Mouse (Mus musculus): ENCODE measurements around the gene Dlx5. TPM values are rescaled to one million over a fixed set of nuclear protein-coding genes. Genes with fewer than 3 reads are reported as not detected.

Dlx5 gene
- polyA plus RNA-seq, 1 experiment from 2014 or later: 0.34 TPM

DNA sequence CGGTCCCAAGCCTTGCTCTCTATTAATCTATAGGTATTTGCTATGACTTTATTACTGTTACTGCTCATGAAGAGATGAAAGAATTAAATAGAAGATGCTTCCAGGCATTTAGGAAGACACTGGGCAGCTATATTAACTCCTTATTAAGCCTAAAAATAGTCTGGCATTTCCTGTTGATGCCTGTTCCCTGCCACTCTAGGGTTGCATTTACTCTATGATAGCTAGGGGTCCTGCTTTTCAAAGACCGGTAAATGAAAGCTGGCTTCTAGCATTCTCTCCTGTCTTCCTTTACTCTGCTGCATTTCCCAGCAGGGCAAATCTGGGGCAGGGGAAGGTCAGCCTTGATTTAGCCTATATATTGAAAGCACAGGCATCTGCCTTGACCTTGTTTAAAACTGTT lies 24.1 kb downstream of the Dlx5 start:
- 16% methylated on average over 2 of the region's 2 CpGs for WGBS
- Histone ChIP-seq H3K9ac (ENCODE audit: low read depth, low read length) (no peak overlapping the region), H3K36me3 (ENCODE audit: control insufficient read depth, insufficient read depth, low read length) (no peaks in the 10 kb centered on the region), H3K27me3 (ENCODE audit: control insufficient read depth, insufficient read depth, low read length) (peaks cover 97% of the 10 kb centered on the region), H3K9me3 (ENCODE audit: control insufficient read depth, low read length) (no peaks in the 10 kb centered on the region), H3K4me1 (ENCODE audit: control insufficient read depth, insufficient read depth, low read length) (peaks cover 4% of the 10 kb centered on the region; the same call in 1 of the 2 replicates), H3K4me3 (ENCODE audit: low read length) (no peak overlapping the region), H3K4me2 (replicated peaks; ENCODE audit: low read depth, low read length) (no peak overlapping the region), H3K27ac (ENCODE audit: low read depth, low read length) (no peak overlapping the region)
- ATAC-seq (ENCODE audit: low FRiP score, low TSS enrichment): no peak

DNA sequence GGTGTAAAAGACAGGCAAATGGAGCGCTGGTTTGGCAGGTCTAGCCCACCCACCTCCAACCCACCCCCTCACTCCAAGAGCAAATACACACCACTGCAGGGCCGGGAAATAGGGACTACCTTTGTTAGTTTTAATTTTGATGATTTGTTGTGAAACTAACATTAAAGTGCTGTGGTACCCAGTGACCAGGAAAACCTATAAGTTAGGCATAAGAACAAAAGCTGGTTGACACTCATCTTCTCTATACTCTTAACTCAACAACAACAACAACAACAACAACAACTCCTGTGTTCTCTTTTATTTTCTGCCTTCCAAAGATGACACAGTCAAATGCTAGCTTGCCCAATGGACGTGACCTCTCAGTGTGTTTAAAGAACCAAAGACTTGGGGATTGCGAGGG lies 25.0 kb downstream of the Dlx5 start:
- Histone ChIP-seq H3K9ac (ENCODE audit: low read depth, low read length) (no peak overlapping the region), H3K36me3 (ENCODE audit: control insufficient read depth, insufficient read depth, low read length) (no peaks in the 10 kb centered on the region), H3K27ac (ENCODE audit: low read depth, low read length) (no peak overlapping the region), H3K4me2 (replicated peaks; ENCODE audit: low read depth, low read length) (no peak overlapping the region), H3K4me1 (ENCODE audit: control insufficient read depth, insufficient read depth, low read length) (no peaks in the 10 kb centered on the region), H3K4me3 (ENCODE audit: low read length) (no peak overlapping the region), H3K9me3 (ENCODE audit: control insufficient read depth, low read length) (no peaks in the 10 kb centered on the region), H3K27me3 (ENCODE audit: control insufficient read depth, insufficient read depth, low read length) (peaks cover 97% of the 10 kb centered on the region)
- ATAC-seq (ENCODE audit: low FRiP score, low TSS enrichment): no peak
- 3% methylated on average over 4 of the region's 4 CpGs for WGBS

- Histone ChIP-seq H3K36me3 (ENCODE audit: control insufficient read depth, insufficient read depth, low read length) (no peaks in the 10 kb centered on the region), H3K4me2 (replicated peaks; ENCODE audit: low read depth, low read length) (no peak overlapping the region), H3K27ac (ENCODE audit: low read depth, low read length) (no peak overlapping the region), H3K4me3 (ENCODE audit: low read length) (no peak overlapping the region), H3K9me3 (ENCODE audit: control insufficient read depth, low read length) (no peaks in the 10 kb centered on the region), H3K9ac (ENCODE audit: low read depth, low read length) (no peak overlapping the region), H3K27me3 (ENCODE audit: control insufficient read depth, insufficient read depth, low read length) (peaks cover 97% of the 10 kb centered on the region), H3K4me1 (ENCODE audit: control insufficient read depth, insufficient read depth, low read length) (no peaks in the 10 kb centered on the region)
- no peak for ATAC-seq (ENCODE audit: low FRiP score, low TSS enrichment)
- WGBS: 2% methylated on average over 20 of the region's 20 CpGs
Measured at GRCm38 (mm10) chr6:6856316-6856715, 25.6 kb downstream of the Dlx5 start.

DNA sequence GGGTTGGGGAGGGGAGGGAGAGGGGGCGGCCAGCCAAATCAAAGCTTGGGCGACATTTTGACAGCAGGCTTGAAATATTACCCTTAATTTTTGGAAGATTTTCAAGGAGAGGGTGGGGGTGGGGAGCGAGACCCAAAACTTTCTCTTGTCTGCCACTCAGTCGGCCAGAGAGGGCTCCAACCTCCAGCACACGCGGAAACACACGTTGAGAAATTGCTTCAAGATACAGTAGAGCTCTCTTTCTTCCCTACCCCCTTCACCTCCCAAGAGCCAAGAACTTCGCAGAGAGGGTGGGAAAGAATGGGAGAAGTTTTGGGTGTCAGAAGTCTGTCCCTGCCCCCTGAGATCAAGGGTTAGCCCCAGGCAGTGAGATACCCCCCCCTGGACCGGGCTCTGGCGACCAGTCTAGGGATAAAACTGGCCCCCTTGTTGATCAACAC lies 26.1 kb downstream of the Dlx5 start:
- H3K27me3 ChIP-seq (ENCODE audit: control insufficient read depth, insufficient read depth, low read length): peaks cover 97% of the 10 kb centered on the region
- no peaks in the 10 kb centered on the region for H3K9me3 ChIP-seq (ENCODE audit: control insufficient read depth, low read length)
- H3K4me1 ChIP-seq (ENCODE audit: control insufficient read depth, insufficient read depth, low read length): no peaks in the 10 kb centered on the region
- H3K9ac ChIP-seq (ENCODE audit: low read depth, low read length): no peak overlapping the region
- H3K27ac ChIP-seq (ENCODE audit: low read depth, low read length): no peak overlapping the region
- H3K36me3 ChIP-seq (ENCODE audit: control insufficient read depth, insufficient read depth, low read length): no peaks in the 10 kb centered on the region
- WGBS: 1% methylated on average over 10 of the region's 10 CpGs
- ATAC-seq (ENCODE audit: low FRiP score, low TSS enrichment): no peak
- H3K4me2 ChIP-seq (replicated peaks; ENCODE audit: low read depth, low read length): no peak overlapping the region
- no peak overlapping the region for H3K4me3 ChIP-seq (ENCODE audit: low read length)

- Histone ChIP-seq H3K4me3 (ENCODE audit: low read length) (no peak overlapping the region), H3K9me3 (ENCODE audit: control insufficient read depth, low read length) (no peaks in the 10 kb centered on the region), H3K9ac (ENCODE audit: low read depth, low read length) (no peak overlapping the region), H3K4me1 (ENCODE audit: control insufficient read depth, insufficient read depth, low read length) (no peaks in the 10 kb centered on the region), H3K27ac (ENCODE audit: low read depth, low read length) (no peak overlapping the region), H3K4me2 (replicated peaks; ENCODE audit: low read depth, low read length) (no peak overlapping the region), H3K27me3 (ENCODE audit: control insufficient read depth, insufficient read depth, low read length) (peaks cover 99% of the 10 kb centered on the region), H3K36me3 (ENCODE audit: control insufficient read depth, insufficient read depth, low read length) (no peaks in the 10 kb centered on the region)
- WGBS: under 1% methylated on average over 25 of the region's 25 CpGs
- ATAC-seq (ENCODE audit: low FRiP score, low TSS enrichment): no peak; the same call in 1 of the 2 replicates
Measured at GRCm38 (mm10) chr6:6854902-6855745, 26.8 kb downstream of the Dlx5 start.

DNA sequence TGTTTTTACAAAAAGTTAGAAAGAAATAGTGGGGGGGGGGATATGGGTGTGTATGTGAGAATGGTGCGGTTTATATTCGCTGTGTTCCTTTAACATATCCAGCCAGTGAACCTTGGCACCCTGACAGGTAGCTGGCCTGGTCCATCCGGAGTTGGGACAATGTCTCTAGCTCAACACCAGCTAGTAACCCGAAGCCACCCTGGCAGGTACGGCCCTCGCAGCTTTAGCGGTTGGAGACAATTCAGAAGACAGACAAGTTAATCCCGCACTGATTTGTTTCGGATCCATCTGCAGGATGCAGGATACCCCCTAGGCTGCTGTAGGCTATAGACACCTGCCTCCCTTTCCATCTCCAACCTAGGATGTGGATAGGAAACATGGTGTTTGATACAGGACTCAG lies 27.7 kb downstream of the Dlx5 start:
- Histone ChIP-seq H3K4me2 (replicated peaks; ENCODE audit: low read depth, low read length) (no peak overlapping the region), H3K9ac (ENCODE audit: low read depth, low read length) (no peak overlapping the region), H3K9me3 (ENCODE audit: control insufficient read depth, low read length) (no peaks in the 10 kb centered on the region), H3K27me3 (ENCODE audit: control insufficient read depth, insufficient read depth, low read length) (peaks cover 97% of the 10 kb centered on the region), H3K4me3 (ENCODE audit: low read length) (no peak overlapping the region), H3K4me1 (ENCODE audit: control insufficient read depth, insufficient read depth, low read length) (no peaks in the 10 kb centered on the region), H3K27ac (ENCODE audit: low read depth, low read length) (no peak overlapping the region), H3K36me3 (ENCODE audit: control insufficient read depth, insufficient read depth, low read length) (no peaks in the 10 kb centered on the region)
- no peak for ATAC-seq (ENCODE audit: low FRiP score, low TSS enrichment)
- WGBS: 1% methylated on average over 9 of the region's 9 CpGs

GRCm38 (mm10) chr6:6852944-6853343 lies 28.9 kb downstream of the Dlx5 start:
- H3K36me3 ChIP-seq (ENCODE audit: control insufficient read depth, insufficient read depth, low read length): no peaks in the 10 kb centered on the region
- H3K27ac ChIP-seq (ENCODE audit: low read depth, low read length): no peak overlapping the region
- H3K4me2 ChIP-seq (replicated peaks; ENCODE audit: low read depth, low read length): no peak overlapping the region
- H3K4me1 ChIP-seq (ENCODE audit: control insufficient read depth, insufficient read depth, low read length): no peaks in the 10 kb centered on the region
- peaks cover 98% of the 10 kb centered on the region for H3K27me3 ChIP-seq (ENCODE audit: control insufficient read depth, insufficient read depth, low read length)
- no peak overlapping the region for H3K9ac ChIP-seq (ENCODE audit: low read depth, low read length)
- ATAC-seq (ENCODE audit: low FRiP score, low TSS enrichment): no peak
- 23% methylated on average over 3 of the region's 3 CpGs for WGBS
- no peak overlapping the region for H3K4me3 ChIP-seq (ENCODE audit: low read length)
- no peaks in the 10 kb centered on the region for H3K9me3 ChIP-seq (ENCODE audit: control insufficient read depth, low read length)

- no peaks in the 10 kb centered on the region for H3K36me3 ChIP-seq (ENCODE audit: control insufficient read depth, insufficient read depth, low read length)
- no peak overlapping the region for H3K9ac ChIP-seq (ENCODE audit: low read depth, low read length)
- H3K4me3 ChIP-seq (ENCODE audit: low read length): no peak overlapping the region
- peaks cover 92% of the 10 kb centered on the region for H3K27me3 ChIP-seq (ENCODE audit: control insufficient read depth, insufficient read depth, low read length)
- no peak overlapping the region for H3K27ac ChIP-seq (ENCODE audit: low read depth, low read length)
- no peaks in the 10 kb centered on the region for H3K4me1 ChIP-seq (ENCODE audit: control insufficient read depth, insufficient read depth, low read length)
- no peak overlapping the region for H3K4me2 ChIP-seq (replicated peaks; ENCODE audit: low read depth, low read length)
- ATAC-seq (ENCODE audit: low FRiP score, low TSS enrichment): no peak
- H3K9me3 ChIP-seq (ENCODE audit: control insufficient read depth, low read length): no peaks in the 10 kb centered on the region
- WGBS: 2% methylated on average over 10 of the region's 10 CpGs
Measured at GRCm38 (mm10) chr6:6851166-6851565, 30.7 kb downstream of the Dlx5 start.

- H3K4me1 ChIP-seq (ENCODE audit: control insufficient read depth, insufficient read depth, low read length): no peaks in the 10 kb centered on the region
- no peak overlapping the region for H3K27ac ChIP-seq (ENCODE audit: low read depth, low read length)
- no peak overlapping the region for H3K4me2 ChIP-seq (replicated peaks; ENCODE audit: low read depth, low read length)
- peaks cover 90% of the 10 kb centered on the region for H3K27me3 ChIP-seq (ENCODE audit: control insufficient read depth, insufficient read depth, low read length)
- no peak overlapping the region for H3K4me3 ChIP-seq (ENCODE audit: low read length)
- H3K9me3 ChIP-seq (ENCODE audit: control insufficient read depth, low read length): no peaks in the 10 kb centered on the region
- no peak for ATAC-seq (ENCODE audit: low FRiP score, low TSS enrichment)
- 2% methylated on average over 26 of the region's 26 CpGs for WGBS
- H3K9ac ChIP-seq (ENCODE audit: low read depth, low read length): no peak overlapping the region
- no peaks in the 10 kb centered on the region for H3K36me3 ChIP-seq (ENCODE audit: control insufficient read depth, insufficient read depth, low read length)
Measured at GRCm38 (mm10) chr6:6850324-6851060, 31.4 kb downstream of the Dlx5 start.
